Mouse (Mus musculus) right cerebral cortex, postnatal 4 days (tissue): ENCODE results near the gene Dppa3.

Experiments used
- DNase-seq: peaks from one replicate; pipeline ENCODE4 v3.0.0-alpha.2; 2022

The Dppa3 gene

GRCm38 (mm10) chr6:122669406-122670200, 43.4 kb downstream of the Dppa3 start:
- DNase-seq, result peak; percentile 100

GRCm38 (mm10) chr6:122670201-122670551, 44.0 kb downstream of the Dppa3 start:
- peak; percentile 37 for DNase-seq

DNA sequence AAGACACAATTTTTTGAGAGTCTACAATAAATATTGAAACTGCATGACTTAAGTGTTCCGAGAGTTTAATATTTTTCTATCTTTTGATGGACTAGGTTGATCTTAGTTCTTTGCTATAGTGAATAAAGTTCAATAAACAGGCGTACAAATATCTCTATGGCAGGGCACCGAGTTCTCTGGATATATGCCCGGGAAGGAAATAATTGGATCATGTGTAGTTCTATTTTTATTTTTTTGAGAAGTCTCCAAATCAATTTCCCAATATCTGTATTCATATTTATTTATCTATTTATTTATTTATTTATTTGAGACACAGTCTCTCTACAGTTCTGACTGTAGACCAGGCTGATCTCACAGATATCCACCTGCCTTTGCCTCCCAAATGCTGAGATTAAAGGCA, 44.6 kb downstream of the Dppa3 start:
- no peak for DNase-seq

DNA sequence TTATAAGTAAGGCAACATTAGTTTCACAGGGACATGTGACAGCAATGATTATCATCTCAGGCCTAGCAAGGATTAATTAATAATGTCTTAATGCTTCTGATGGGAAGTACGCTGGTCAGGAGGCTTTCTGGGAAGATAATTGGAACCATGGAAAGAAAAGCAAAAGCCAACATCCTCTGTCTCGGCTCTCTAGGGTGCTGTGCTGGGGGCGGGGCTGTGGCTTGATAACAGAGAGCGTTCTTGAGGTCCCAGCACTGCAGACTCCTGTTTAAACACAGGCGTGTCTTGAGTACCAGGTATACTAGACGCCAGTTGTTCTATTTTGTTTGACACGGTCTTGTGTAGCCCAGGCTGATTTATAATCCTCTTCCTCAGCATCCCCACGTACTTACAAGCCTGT, 46.5 kb downstream of the Dppa3 start:
- no peak for DNase-seq
